28 mouse cellular contexts compared by ENCODE assay signal in genomic region chr17:64592355-64592754, GRCm38 (mm10). TPM values are rescaled to one million over a fixed set of nuclear protein-coding genes. Genes with fewer than 3 reads are reported as not detected.
DNase-seq lines count a peak whose midpoint lies in the region; ATAC-seq and TF ChIP-seq lines count a peak whose summit lies in the region.
"Had no signal": no experiment of that assay in that cellular context is flagged by ENCODE, and none has a peak within 500 bp of the region (broad histone marks: within the 10 kb centered on the region; RNA-seq: fewer than 3 reads in every experiment).

No protein-coding gene starts in this region.

- no peaks in the 10 kb centered on the region for H3K27me3 ChIP-seq in liver, adult 2 months (ENCODE audit: control insufficient read depth, insufficient read depth, low read length)
- H3K27me3 ChIP-seq in heart, adult 2 months (ENCODE audit: control insufficient read depth, insufficient read depth, low read length) = no peaks in the 10 kb centered on the region
- H3K27me3 ChIP-seq: CH12.LX; hindbrain, embryonic 12.5 days; hindbrain, embryonic 15.5 days had no signal

- no peak for TF ChIP-seq POLR2A in liver, adult 2 months (IDR thresholded peaks at IDR 0.05; ENCODE audit: extremely low read depth, insufficient read depth, low read length)
- no peak for TF ChIP-seq POLR2A in heart, adult 2 months (IDR thresholded peaks at IDR 0.05; ENCODE audit: insufficient read depth, low read depth, low read length)

- WGBS in liver, adult 2 months = 68% methylated on average over 2 of the region's 2 CpGs
- 79% methylated on average over 2 of the region's 2 CpGs for WGBS in heart, adult 2 months

- no peak for TF ChIP-seq EP300 in heart, adult 2 months (IDR thresholded peaks at IDR 0.05; ENCODE audit: insufficient read depth, low read depth, low read length)

- H3K79me2 ChIP-seq in liver, adult 2 months (ENCODE audit: control insufficient read depth, insufficient read depth, low read length) = no peaks in the 10 kb centered on the region
- H3K79me2 ChIP-seq in heart, adult 2 months (replicated peaks; ENCODE audit: control insufficient read depth, insufficient read depth, low read length) = no peaks in the 10 kb centered on the region

- peak; percentile 82 for ATAC-seq in common myeloid progenitor, adult 5-6 weeks (replicated peaks; ENCODE audit: low read depth, poor library complexity, severe bottlenecking)
- ATAC-seq in megakaryocyte, adult 5-6 weeks (ENCODE audit: poor library complexity, severe bottlenecking) = peak; percentile 80
- ATAC-seq: forebrain, embryonic 14.5 days; Patski had no signal

- DNase-seq in liver, adult 2 months (ENCODE audit: extremely low read depth, low read depth, low spot score) = peak; percentile 45
- DNase-seq in liver = no peak
- no peak for DNase-seq in thymus, postnatal 14 days
- no peak for DNase-seq in urinary bladder, postnatal 36 days (ENCODE audit: low spot score in 2 of 2)
- no peak for DNase-seq in heart, adult 2 months
- DNase-seq: adrenal gland, adult 8-10 months; adrenal gland, postnatal 25 days; B cell, adult 2 months; cerebellum, adult 11-12 months; cerebellum, adult 8-10 months; cerebellum, postnatal 36 days; gastrocnemius, adult 2 months; gastrocnemius, postnatal 14 days; heart, adult 18-20 months; heart, postnatal 14 days; heart, postnatal 4 days had no signal

- no peaks in the 10 kb centered on the region for H3K36me3 ChIP-seq in liver, adult 2 months (ENCODE audit: control insufficient read depth, insufficient read depth, low read length)
- H3K36me3 ChIP-seq in heart, adult 2 months (ENCODE audit: control insufficient read depth, insufficient read depth, low read length) = no peaks in the 10 kb centered on the region
- H3K36me3 ChIP-seq: forebrain, embryonic 10.5 days; G1E; heart, embryonic 10.5 days; heart, embryonic 13.5 days; hindbrain, embryonic 12.5 days; hindbrain, embryonic 15.5 days had no signal

- no peak for TF ChIP-seq CTCF in liver, adult 2 months (IDR thresholded peaks at IDR 0.05; ENCODE audit: low read depth, low read length)
- no peak for TF ChIP-seq CTCF in heart, adult 2 months (IDR thresholded peaks at IDR 0.05)

- intact Hi-C loops in heart, adult 2 months (cut with DNase I) = no loop called here

- no peak overlapping the region for H3K27ac ChIP-seq in liver, adult 2 months (replicated peaks; ENCODE audit: insufficient read depth, low read depth, low read length)
- H3K27ac ChIP-seq in heart, adult 2 months = no peak overlapping the region
- H3K27ac ChIP-seq: forebrain, embryonic 10.5 days; gastrocnemius, adult 2 months; heart, embryonic 10.5 days; heart, embryonic 13.5 days; hindbrain, embryonic 12.5 days; hindbrain, embryonic 15.5 days had no signal

- peaks cover 11% of the 10 kb centered on the region for H3K4me1 ChIP-seq in liver, adult 2 months (ENCODE audit: control insufficient read depth, insufficient read depth, low read length)
- no peaks in the 10 kb centered on the region; the same call in 1 of the 2 replicates for H3K4me1 ChIP-seq in heart, adult 2 months (ENCODE audit: control insufficient read depth, insufficient read depth, low read length)
- H3K4me1 ChIP-seq: forebrain, embryonic 10.5 days; heart, embryonic 13.5 days; hindbrain, embryonic 12.5 days had no signal

- H3K4me3 ChIP-seq in liver, adult 2 months (ENCODE audit: insufficient read depth, low read depth, low read length) = no peak overlapping the region
- H3K4me3 ChIP-seq in heart, adult 2 months = no peak overlapping the region
- H3K4me3 ChIP-seq: forebrain, embryonic 10.5 days; gastrocnemius, adult 2 months; heart, embryonic 10.5 days; heart, embryonic 13.5 days; hindbrain, embryonic 12.5 days; hindbrain, embryonic 15.5 days had no signal

- no peak overlapping the region for H3K9ac ChIP-seq in liver, adult 2 months (ENCODE audit: low read depth, low read length)
- H3K9ac ChIP-seq in heart, adult 2 months (ENCODE audit: low read depth, low read length) = no peak overlapping the region
- H3K9ac ChIP-seq: forebrain, postnatal 0 days; heart, embryonic 13.5 days; hindbrain, embryonic 12.5 days; hindbrain, embryonic 15.5 days had no signal

RNA-seq across cellular contexts. Expression of gene Man2a1, which starts 8.2 kb away (rescaled TPM):
- total RNA-seq in liver, adult 2 months (2014; rRNA removed) = 93.6 and 109 TPM in 2 replicates
- polyA plus RNA-seq in liver, adult 2 months (2012; rRNA removed) = 25.4 and 34.5 TPM in 2 replicates
- total RNA-seq in common myeloid progenitor, adult 5-6 weeks (2017) = 21.5 and 28.1 TPM in 2 replicates
- 37.3 and 39.2 TPM in 2 replicates for total RNA-seq in megakaryocyte, adult 5-6 weeks (2015)
- 38.3 and 48.0 TPM in 2 replicates for total RNA-seq in megakaryocyte, adult 5-6 weeks (2017)
- total RNA-seq in heart, adult 2 months (2021) = 10 to 100 TPM; 17.2 to 18.5 TPM
- 4.7 and 13.7 TPM in 2 replicates for polyA plus RNA-seq in heart, adult 2 months (2012; rRNA removed)
- total RNA-seq: G1E had no signal
- polyA plus RNA-seq: G1E had no signal
